Mouse (Mus musculus): ENCODE measurements around the gene Lypd5. TPM values are rescaled to one million over a fixed set of nuclear protein-coding genes. Genes with fewer than 3 reads are reported as not detected.

Lypd5 gene
- polyA plus RNA-seq (2014; fragmentation: Nextera tagmentation; extraction: Ambion mirVana) = not detected in 2 replicates

- Histone ChIP-seq H3K27ac (ENCODE audit: low read depth, low read length) (no peak within 1 kb of the TSS), H3K36me3 (ENCODE audit: control insufficient read depth, insufficient read depth, low read length) (no peaks in the 10 kb centered on the region), H3K4me2 (ENCODE audit: low read depth, low read length, severe bottlenecking) (no peak within 1 kb of the TSS), H3K4me3 (ENCODE audit: low read depth, low read length) (no peak within 1 kb of the TSS), H3K9me3 (ENCODE audit: control insufficient read depth, low read length) (no peaks in the 10 kb centered on the region), H3K27me3 (ENCODE audit: control insufficient read depth, insufficient read depth, low read length) (no peaks in the 10 kb centered on the region), H3K4me1 (replicated peaks; ENCODE audit: control insufficient read depth, insufficient read depth, low read length) (no peaks in the 10 kb centered on the region), H3K9ac (ENCODE audit: low read length) (no peak within 1 kb of the TSS)
- no peak for DNase-seq (ENCODE audit: low spot score)
- 44% methylated on average over 6 of the region's 6 CpGs for WGBS
- ATAC-seq (replicated peaks; ENCODE audit: low FRiP score) = no peak
Measured at GRCm38 (mm10) chr7:24348896-24349295, at the start of gene Lypd5. TSS of gene Lypd5 (plus strand) at chr7:24349196.

- H3K36me3 ChIP-seq (ENCODE audit: control insufficient read depth, insufficient read depth, low read length) = peaks cover 5% of the 10 kb centered on the region; the same call in 1 of the 2 replicates
- H3K9ac ChIP-seq (ENCODE audit: low read length) = peak overlapping the region; percentile 66
- H3K4me3 ChIP-seq (ENCODE audit: low read depth, low read length) = peak overlapping the region; percentile 67
- peak; percentile 62 for DNase-seq (ENCODE audit: low spot score)
- peak overlapping the region; percentile 46 for H3K27ac ChIP-seq (ENCODE audit: low read depth, low read length)
- H3K9me3 ChIP-seq (ENCODE audit: control insufficient read depth, low read length) = no peaks in the 10 kb centered on the region
- under 1% methylated on average over 18 of the region's 18 CpGs for WGBS
- ATAC-seq (replicated peaks; ENCODE audit: low FRiP score) = peak; percentile 37
- peaks cover 2% of the 10 kb centered on the region; the same call in 1 of the 2 replicates for H3K4me1 ChIP-seq (replicated peaks; ENCODE audit: control insufficient read depth, insufficient read depth, low read length)
- H3K27me3 ChIP-seq (ENCODE audit: control insufficient read depth, insufficient read depth, low read length) = no peaks in the 10 kb centered on the region
- H3K4me2 ChIP-seq (ENCODE audit: low read depth, low read length, severe bottlenecking) = peak overlapping the region; percentile 86
Measured at GRCm38 (mm10) chr7:24299823-24300481, 49.0 kb upstream of the Lypd5 start.

- 1% methylated on average over 13 of the region's 13 CpGs for WGBS
- peaks cover 1% of the 10 kb centered on the region; the same call in 1 of the 2 replicates for H3K36me3 ChIP-seq (ENCODE audit: control insufficient read depth, insufficient read depth, low read length)
- peak; percentile 80 for ATAC-seq (replicated peaks; ENCODE audit: low FRiP score)
Measured at GRCm38 (mm10) chr7:24300771-24301282, 48.2 kb upstream of the Lypd5 start, which contains the start of gene Zfp61. TSS of gene Zfp61 (minus strand) at chr7:24301232.

GRCm38 (mm10) chr7:24315726-24316566, 33.0 kb upstream of the Lypd5 start:
- H3K4me2 ChIP-seq (ENCODE audit: low read depth, low read length, severe bottlenecking) = peak overlapping the region; percentile 86
- no peaks in the 10 kb centered on the region for H3K36me3 ChIP-seq (ENCODE audit: control insufficient read depth, insufficient read depth, low read length)
- H3K4me1 ChIP-seq (replicated peaks; ENCODE audit: control insufficient read depth, insufficient read depth, low read length) = peaks cover 5% of the 10 kb centered on the region; the same call in 1 of the 2 replicates
- H3K4me3 ChIP-seq (ENCODE audit: low read depth, low read length) = peak overlapping the region; percentile 59
- ATAC-seq (replicated peaks; ENCODE audit: low FRiP score) (0 out of 2 replicates have a peak, but pooled peaks have one; percentile 20), DNase-seq (ENCODE audit: low spot score) (no peak)
- WGBS = 33% methylated on average over 29 of the region's 29 CpGs
- H3K9ac ChIP-seq (ENCODE audit: low read length) = peak overlapping the region; percentile 73
- no peak overlapping the region for H3K27ac ChIP-seq (ENCODE audit: low read depth, low read length)
- H3K9me3 ChIP-seq (ENCODE audit: control insufficient read depth, low read length) = no peaks in the 10 kb centered on the region
- no peaks in the 10 kb centered on the region for H3K27me3 ChIP-seq (ENCODE audit: control insufficient read depth, insufficient read depth, low read length)

More at GRCm38 (mm10) chr7:24300771-24301282, 48.2 kb upstream of the Lypd5 start, which contains the start of gene Zfp61:
- peak; percentile 91 for DNase-seq (ENCODE audit: low spot score)
- no peaks in the 10 kb centered on the region for H3K9me3 ChIP-seq (ENCODE audit: control insufficient read depth, low read length)
- no peaks in the 10 kb centered on the region for H3K27me3 ChIP-seq (ENCODE audit: control insufficient read depth, insufficient read depth, low read length)
- peak within 1 kb of the TSS; percentile 68 for H3K27ac ChIP-seq (ENCODE audit: low read depth, low read length)
- peaks cover 2% of the 10 kb centered on the region; the same call in 1 of the 2 replicates for H3K4me1 ChIP-seq (replicated peaks; ENCODE audit: control insufficient read depth, insufficient read depth, low read length)
- H3K4me2 ChIP-seq (ENCODE audit: low read depth, low read length, severe bottlenecking) = peak within 1 kb of the TSS; percentile 86
- peak within 1 kb of the TSS; percentile 66 for H3K9ac ChIP-seq (ENCODE audit: low read length)
- H3K4me3 ChIP-seq (ENCODE audit: low read depth, low read length) = peak within 1 kb of the TSS; percentile 67

- H3K27me3 ChIP-seq (ENCODE audit: control insufficient read depth, insufficient read depth, low read length) = no peaks in the 10 kb centered on the region
- H3K4me1 ChIP-seq (replicated peaks; ENCODE audit: control insufficient read depth, insufficient read depth, low read length) = peaks cover 5% of the 10 kb centered on the region; the same call in 1 of the 2 replicates
- 2% methylated on average over 33 of the region's 33 CpGs for WGBS
- H3K4me2 ChIP-seq (ENCODE audit: low read depth, low read length, severe bottlenecking) = peak within 1 kb of the TSS; percentile 86
- no peak within 1 kb of the TSS; the same call in 1 of the 2 replicates for H3K27ac ChIP-seq (ENCODE audit: low read depth, low read length)
- H3K9me3 ChIP-seq (ENCODE audit: control insufficient read depth, low read length) = no peaks in the 10 kb centered on the region
- peak; percentile 94 for ATAC-seq (replicated peaks; ENCODE audit: low FRiP score)
- no peaks in the 10 kb centered on the region for H3K36me3 ChIP-seq (ENCODE audit: control insufficient read depth, insufficient read depth, low read length)
- peak; percentile 95 for DNase-seq (ENCODE audit: low spot score)
- H3K9ac ChIP-seq (ENCODE audit: low read length) = peak within 1 kb of the TSS; percentile 73
- peak within 1 kb of the TSS; percentile 59 for H3K4me3 ChIP-seq (ENCODE audit: low read depth, low read length)
Measured at GRCm38 (mm10) chr7:24316567-24317092, 32.4 kb upstream of the Lypd5 start, which contains the start of gene Zfp94. TSS of gene Zfp94 (minus strand) at chr7:24316666.

- ATAC-seq (replicated peaks; ENCODE audit: low FRiP score) (no peak), DNase-seq (ENCODE audit: low spot score) (no peak)
- no peaks in the 10 kb centered on the region for H3K27me3 ChIP-seq (ENCODE audit: control insufficient read depth, insufficient read depth, low read length)
- no peak overlapping the region for H3K9ac ChIP-seq (ENCODE audit: low read length)
- H3K9me3 ChIP-seq (ENCODE audit: control insufficient read depth, low read length) = peaks cover under 1% of the 10 kb centered on the region; the same call in 1 of the 2 replicates
- WGBS = 78% methylated on average over 6 of the region's 6 CpGs
- no peak overlapping the region for H3K27ac ChIP-seq (ENCODE audit: low read depth, low read length)
- H3K4me2 ChIP-seq (ENCODE audit: low read depth, low read length, severe bottlenecking) = no peak overlapping the region
- no peak overlapping the region for H3K4me3 ChIP-seq (ENCODE audit: low read depth, low read length)
- peaks cover 5% of the 10 kb centered on the region; the same call in 1 of the 2 replicates for H3K4me1 ChIP-seq (replicated peaks; ENCODE audit: control insufficient read depth, insufficient read depth, low read length)
- no peaks in the 10 kb centered on the region for H3K36me3 ChIP-seq (ENCODE audit: control insufficient read depth, insufficient read depth, low read length)
Measured at GRCm38 (mm10) chr7:24318942-24319341, 30.1 kb upstream of the Lypd5 start.

GRCm38 (mm10) chr7:24322593-24322992, 26.4 kb upstream of the Lypd5 start:
- Histone ChIP-seq H3K4me2 (ENCODE audit: low read depth, low read length, severe bottlenecking) (no peak overlapping the region), H3K27ac (ENCODE audit: low read depth, low read length) (no peak overlapping the region), H3K4me3 (ENCODE audit: low read depth, low read length) (no peak overlapping the region), H3K36me3 (ENCODE audit: control insufficient read depth, insufficient read depth, low read length) (no peaks in the 10 kb centered on the region), H3K4me1 (replicated peaks; ENCODE audit: control insufficient read depth, insufficient read depth, low read length) (peaks cover 3% of the 10 kb centered on the region; the same call in 1 of the 2 replicates), H3K9ac (ENCODE audit: low read length) (no peak overlapping the region), H3K27me3 (ENCODE audit: control insufficient read depth, insufficient read depth, low read length) (no peaks in the 10 kb centered on the region), H3K9me3 (ENCODE audit: control insufficient read depth, low read length) (peaks cover 3% of the 10 kb centered on the region; the same call in 1 of the 2 replicates)
- 80% methylated on average over 4 of the region's 4 CpGs for WGBS
- ATAC-seq (replicated peaks; ENCODE audit: low FRiP score) (no peak), DNase-seq (ENCODE audit: low spot score) (no peak)

- WGBS = 86% methylated on average over 6 of the region's 6 CpGs
- ATAC-seq (replicated peaks; ENCODE audit: low FRiP score) (no peak), DNase-seq (ENCODE audit: low spot score) (no peak)
- Histone ChIP-seq H3K9me3 (ENCODE audit: control insufficient read depth, low read length) (peaks cover 3% of the 10 kb centered on the region; the same call in 1 of the 2 replicates), H3K27me3 (ENCODE audit: control insufficient read depth, insufficient read depth, low read length) (no peaks in the 10 kb centered on the region), H3K4me1 (replicated peaks; ENCODE audit: control insufficient read depth, insufficient read depth, low read length) (peaks cover 3% of the 10 kb centered on the region; the same call in 1 of the 2 replicates), H3K9ac (ENCODE audit: low read length) (no peak overlapping the region), H3K27ac (ENCODE audit: low read depth, low read length) (no peak overlapping the region), H3K36me3 (ENCODE audit: control insufficient read depth, insufficient read depth, low read length) (no peaks in the 10 kb centered on the region), H3K4me3 (ENCODE audit: low read depth, low read length) (no peak overlapping the region), H3K4me2 (ENCODE audit: low read depth, low read length, severe bottlenecking) (no peak overlapping the region)
Measured at GRCm38 (mm10) chr7:24325197-24325596, 23.8 kb upstream of the Lypd5 start.
